Mouse (Mus musculus): ENCODE measurements at regions not wholly inside any gene's neighbourhood (a gene's known extent, or its start where the extent isn't known, plus 50 kb on each side); places are given as distances from the start of the nearest gene placed in this dataset.
A peak's percentile ranks its signal among the peaks of the same experiment; 100 is the strongest.

DNA sequence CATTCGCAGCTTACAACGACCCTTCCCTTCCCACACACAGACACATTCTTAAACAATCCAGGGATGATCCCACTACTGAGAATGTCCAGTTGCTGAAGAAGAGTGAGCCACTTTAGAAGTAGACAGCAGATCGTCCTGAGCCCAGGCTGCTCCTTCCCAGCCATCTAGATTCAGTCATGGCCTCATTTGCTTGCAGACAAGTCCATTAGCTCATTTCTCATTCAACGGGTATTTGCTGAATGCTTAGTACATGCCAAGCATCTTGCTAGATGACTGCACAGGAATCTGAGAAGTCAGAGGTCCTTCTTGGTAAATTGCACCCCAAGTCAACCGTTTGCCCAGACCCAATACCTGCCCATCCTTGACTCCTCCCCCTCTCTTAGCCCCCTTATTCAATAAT, 57.8 kb downstream of the Ier5 start:
- no peak for DNase-seq (ENCODE audit: low read depth)

DNA sequence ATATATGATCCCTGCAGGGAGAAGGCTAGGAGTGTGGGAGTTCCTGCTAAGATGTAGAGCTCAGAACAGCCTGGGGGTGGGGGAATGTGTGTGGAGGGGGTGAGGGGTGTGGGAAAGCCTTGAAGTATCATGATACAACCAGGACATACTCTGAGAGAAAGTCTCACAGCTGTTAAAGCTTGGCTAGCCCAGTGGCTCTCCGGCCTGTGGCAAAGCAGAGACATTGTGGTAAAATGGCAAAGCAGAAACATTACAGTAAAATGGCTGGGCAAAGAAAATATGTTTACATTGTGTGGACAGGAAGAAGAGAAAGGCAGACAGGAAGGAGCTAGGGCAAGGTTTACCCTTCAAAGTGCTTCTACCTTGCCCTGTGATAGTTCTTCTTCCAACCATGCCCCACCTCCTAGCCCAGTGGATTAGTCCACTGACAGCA, 58.5 kb downstream of the Ier5 start:
- DNase-seq (ENCODE audit: low read depth): no peak

DNA sequence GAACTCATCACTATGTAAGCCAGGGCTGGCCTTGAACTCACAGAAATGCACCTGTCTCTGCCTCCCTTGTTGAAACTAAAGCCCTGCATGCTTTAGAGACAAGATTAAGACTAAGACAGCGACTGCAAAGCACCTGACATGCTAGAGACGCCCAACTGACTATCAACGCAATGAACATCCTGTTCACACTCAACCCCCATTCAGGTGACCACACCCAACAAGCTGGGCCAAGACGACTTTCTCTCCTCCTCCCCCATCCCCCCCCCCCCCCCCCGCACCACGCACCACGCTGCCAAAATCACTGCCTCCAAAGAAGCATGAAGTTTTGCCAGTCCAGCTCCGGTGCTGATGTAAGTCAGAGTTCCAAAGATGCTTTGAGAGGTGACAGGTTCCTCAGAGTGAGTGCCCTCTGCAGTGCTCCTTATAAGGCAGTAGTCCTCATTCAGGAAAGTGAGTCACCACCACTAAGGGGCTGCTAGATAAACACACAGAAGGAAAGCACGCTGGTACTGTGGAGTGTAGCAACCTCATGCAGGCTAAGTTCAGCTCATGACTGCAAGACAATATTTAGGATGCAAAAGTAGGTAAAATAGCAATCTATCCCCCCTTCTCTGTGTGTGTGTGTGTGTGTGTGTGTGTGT, 59.2 kb downstream of the Ier5 start:
- no peak for DNase-seq (ENCODE audit: low read depth)

DNA sequence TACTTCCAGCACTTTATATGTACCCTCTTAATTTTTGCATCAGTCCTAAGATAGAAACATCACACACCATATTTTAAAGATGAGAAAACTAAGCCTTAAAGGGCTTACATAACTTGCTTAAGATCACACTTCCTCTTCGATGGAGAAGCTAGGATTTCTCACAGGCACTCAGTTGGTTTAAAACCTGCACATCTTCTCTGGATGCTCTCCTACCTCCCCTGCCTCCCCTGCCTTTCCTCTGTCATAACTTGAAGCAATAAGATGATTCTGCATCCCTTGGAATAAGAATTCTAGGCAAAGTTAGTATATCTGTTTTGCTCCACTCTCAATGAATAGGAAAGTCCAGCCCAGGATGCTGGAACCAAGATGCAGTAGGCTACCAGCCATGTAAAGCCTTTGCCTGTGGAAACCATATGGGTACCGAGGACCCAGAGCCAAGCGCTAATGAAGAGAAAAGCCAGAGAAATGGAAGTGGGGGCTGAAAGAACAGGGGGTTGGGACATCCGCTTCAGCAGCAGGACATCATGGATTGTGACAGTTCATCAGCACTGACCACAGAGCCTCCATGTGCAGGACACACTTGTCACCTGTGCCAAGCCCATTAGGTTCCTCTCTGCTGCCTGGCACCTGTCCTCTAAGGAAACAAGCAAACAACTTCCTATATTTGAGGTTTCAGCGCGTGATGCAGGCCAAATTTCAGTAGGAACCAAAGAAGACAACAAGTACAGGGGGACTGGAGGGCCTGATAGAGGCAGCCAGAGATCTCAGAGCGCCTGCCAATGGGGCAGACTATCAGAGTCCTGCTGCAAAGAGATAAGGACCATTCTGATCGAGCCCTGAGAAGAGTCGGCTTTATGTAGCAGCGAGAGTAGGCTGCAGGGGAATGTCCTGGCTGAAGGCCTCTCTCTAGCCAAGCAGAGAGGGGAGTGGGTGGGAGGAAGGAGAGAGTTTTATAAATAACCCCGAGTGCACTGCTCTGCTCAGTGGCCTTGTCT, 60.5 kb downstream of the Ier5 start:
- DNase-seq (ENCODE audit: low read depth): no peak

DNA sequence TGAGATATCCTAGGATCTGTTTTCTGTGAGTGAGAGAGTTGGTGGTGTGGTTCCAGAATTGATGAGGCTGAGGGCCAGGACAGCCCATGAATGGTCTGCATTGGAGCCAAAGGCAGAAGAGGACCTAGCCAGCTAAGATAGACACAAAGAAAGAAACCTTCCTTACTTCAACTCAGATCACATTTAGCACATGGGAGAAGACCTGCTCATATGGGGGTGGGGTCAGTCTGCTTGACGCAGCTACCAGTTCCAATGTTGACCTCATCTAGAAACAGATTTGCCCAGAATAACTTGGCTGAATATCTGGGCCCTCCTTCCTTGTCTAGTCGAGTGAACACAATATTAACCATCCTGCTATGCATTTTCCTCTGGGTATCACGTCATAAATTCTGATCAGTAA, 62.0 kb downstream of the Ier5 start:
- no peak for DNase-seq (ENCODE audit: low read depth)

DNA sequence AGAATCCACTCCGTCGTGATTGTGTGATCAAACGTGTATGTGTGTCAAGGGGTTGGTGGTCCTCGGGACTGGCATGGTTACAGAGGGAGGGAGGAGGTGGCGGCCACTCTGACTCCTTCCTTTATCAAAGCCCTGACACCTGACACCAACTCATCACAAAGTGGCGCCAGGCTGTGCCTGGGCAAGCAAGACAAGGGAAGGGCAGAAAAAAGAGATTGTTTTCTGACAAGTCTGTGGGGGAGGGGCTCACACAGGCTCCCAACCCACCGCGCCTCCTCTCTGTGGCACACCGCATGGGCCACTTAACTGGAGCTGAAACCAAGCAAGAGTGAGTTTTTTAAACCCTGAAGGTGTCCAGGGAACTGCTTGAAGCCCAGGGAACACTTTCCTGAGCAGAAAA, 68.5 kb downstream of the Ier5 start:
- no peak for DNase-seq (ENCODE audit: low read depth)

DNA sequence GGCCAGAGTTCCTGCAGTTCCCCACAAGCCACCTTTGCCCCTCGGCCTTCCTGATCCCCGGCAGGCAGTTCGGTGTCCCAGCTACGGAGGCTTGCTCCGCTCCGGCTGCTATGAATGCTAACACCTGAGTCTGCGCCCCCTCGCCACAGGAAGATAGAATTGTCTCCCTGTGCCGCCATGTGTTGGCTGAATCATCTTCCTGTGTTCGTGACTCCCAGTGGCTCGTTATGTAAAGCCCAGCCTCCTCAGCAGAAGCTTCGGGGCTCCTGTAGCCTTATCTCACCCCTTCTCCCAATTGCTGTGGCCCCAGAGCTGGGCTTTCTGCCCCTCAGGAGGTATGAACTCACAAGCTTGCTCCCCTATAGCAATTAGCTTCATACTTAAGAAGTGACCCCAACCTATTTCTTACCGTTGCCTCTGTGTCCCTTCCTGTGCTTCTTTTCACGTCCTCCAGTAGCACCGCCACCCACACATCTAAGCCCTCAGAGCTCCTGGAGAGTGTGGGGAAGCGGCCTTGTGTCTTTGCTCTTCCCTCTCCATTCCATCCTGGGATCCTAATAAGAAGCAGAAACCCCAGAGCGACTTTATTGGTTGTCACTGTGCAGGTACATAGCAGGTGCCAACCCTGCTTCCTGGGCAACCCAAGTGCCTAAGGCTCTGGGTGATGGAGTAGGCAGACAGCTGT, 70.1 kb downstream of the Ier5 start:
- no peak for DNase-seq (ENCODE audit: low read depth)

DNA sequence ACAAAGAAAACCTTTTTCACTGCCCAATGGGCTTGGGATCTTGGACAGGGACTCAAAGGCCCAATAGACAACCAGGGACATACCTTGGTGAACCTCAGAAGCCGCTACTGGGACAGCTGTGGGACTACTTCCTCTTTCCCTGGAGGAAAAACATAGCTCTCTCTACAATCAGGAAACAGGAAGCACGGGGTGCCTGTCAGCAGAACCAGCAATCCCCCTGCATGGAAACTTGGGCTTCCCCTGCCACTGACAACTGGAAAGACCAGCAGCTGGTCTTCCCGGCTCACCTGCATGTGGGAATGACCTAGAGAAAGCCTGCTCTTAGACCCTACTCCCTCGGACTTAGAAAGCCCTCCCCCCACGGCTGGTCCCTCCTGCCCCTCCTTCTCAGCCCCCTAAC, 70.7 kb downstream of the Ier5 start:
- DNase-seq (ENCODE audit: low read depth): no peak

DNA sequence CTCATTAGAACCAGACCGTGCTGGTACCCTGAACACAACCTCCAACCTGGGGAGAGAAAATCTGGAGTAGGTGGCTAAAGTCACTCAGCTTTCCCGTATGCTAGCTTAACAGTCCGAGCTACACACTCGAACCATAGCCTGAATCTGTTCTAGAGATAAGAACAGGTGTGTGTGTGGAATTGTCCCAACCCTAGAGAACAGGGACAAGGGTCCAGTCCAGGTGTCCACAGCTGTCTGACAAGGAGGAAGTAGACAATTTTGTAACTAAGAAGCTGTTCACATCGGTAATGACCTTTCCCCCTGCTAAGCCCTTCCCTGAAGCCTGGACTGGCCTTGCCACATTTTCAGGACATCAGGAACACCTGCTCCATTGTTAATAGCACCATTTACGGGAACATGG, 71.3 kb downstream of the Ier5 start:
- peak; percentile 33 for DNase-seq (ENCODE audit: low read depth)

DNA sequence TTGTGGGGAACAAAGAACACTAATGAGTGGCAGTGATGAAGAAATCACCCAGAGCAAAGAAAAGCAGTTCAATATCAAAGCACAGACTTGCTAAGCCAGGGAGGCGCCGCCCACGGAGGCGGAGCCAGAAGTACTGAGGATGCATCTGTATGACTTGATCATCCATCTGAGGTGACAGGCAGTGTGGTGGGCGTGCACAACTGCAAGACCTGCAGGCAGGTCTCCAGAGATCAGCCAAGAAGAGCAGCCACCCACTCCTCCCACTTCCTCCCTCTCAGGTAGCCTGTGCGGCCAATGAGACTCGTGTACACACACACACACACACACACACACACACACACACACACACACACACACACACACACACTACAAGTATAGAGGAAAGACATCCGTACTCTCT, 71.9 kb downstream of the Ier5 start:
- DNase-seq (ENCODE audit: low read depth): peak; percentile 41

DNA sequence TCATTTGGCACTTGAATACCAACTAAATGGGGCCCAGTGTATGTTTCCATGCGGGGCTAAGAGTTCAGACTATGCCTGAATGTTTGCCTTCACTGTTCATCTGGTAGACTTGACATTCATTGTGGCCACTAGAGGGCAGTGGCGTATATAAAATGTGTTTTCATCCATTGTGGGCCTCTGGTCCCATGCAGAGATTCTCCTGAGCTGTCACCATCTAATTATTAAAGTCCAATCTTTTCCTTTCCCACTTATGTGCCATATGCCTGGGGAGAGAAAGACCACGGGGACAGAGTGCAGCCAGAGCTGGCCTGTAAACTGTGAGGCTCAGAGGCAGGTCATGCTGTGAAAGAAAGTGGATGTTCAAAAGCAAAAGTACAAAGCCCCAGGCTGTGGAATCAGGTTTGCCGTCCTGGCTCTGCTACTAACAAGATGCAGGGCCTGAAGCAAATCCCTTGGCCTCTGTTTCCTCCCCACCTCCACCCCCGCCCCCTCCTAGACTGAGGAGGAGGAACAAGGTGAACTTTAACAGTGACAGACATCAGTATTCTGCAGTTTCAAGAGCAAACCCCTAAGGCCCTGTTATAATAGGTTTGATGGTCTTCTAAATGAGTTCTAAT, 73.5 kb downstream of the Ier5 start:
- DNase-seq (ENCODE audit: low read depth): no peak

DNA sequence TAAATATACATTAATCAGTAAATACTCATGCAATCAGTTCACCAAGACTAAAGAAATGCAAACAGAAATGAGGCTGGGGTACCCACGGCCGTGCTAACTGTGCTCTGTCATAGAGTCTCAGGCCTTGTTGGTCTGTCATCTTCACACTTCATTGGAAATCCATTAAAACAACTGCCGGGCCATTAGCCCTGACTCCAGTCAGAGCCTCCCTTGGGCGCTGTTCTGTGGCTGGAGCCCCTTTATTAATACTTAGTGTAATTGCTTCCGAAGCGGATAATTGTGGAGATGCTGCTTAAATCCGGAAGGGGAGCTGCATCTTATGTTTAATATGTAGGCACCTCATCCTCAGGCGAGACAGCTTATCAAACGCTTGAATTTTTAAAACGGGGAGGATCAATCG, 76.1 kb downstream of the Ier5 start:
- DNase-seq (ENCODE audit: low read depth): no peak

DNA sequence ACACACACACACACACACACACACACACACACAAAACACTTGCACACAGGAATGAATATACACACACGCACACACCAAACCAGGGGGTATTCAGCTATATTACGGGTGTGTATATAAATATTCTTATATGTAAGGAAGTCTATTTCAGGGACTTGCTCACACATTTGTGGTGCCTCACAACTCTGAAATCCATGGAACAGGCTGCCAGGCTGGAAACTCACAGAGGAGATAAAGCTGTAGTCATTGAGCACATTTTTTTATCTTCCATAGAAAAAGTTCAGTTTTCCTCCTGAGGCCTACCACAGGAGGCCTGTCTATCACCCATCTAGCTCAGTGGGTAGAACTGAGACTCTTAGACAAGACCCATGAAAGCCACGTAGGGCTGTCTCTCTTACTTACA, 83.8 kb downstream of the Ier5 start:
- no peak for DNase-seq (ENCODE audit: low read depth)

DNA sequence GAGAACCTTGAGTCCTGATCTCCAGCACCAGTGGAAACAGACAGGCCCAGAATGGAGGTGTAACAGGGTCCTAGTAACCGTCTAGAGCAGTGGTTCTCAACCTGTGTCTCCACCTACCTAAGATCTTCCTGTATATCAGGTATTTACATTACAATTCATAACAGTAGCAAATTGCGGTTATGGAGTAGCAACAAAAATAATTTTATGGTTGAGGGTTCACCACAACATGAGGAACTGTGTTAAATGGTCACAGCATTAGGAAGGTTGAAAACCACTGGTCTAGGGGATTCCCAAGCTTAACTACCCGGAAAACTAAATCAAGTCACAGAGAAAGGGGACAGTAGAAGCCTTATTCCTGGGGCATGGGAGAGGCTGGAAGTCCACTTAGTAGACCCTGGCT, 84.5 kb downstream of the Ier5 start:
- DNase-seq (ENCODE audit: low read depth): no peak

DNA sequence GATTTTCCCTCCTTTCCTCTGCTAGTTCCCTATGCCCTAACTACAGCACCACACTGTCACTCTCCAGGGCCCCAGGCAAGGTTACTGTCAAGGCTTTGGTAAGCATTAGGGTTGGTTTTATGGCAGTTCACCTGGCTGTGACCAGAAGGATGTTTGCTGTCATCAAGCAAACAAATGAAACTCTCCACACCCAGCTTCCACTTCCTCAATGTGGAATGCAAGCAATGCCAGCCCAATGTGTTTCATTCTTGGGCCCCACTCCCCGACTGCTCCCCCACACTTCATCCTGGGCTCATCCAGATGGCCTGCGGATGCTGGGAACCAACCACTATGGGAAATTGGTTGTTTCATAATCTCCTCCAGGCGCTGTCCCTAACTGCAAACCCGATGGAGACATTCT, 85.7 kb downstream of the Ier5 start:
- no peak for DNase-seq (ENCODE audit: low read depth)

DNA sequence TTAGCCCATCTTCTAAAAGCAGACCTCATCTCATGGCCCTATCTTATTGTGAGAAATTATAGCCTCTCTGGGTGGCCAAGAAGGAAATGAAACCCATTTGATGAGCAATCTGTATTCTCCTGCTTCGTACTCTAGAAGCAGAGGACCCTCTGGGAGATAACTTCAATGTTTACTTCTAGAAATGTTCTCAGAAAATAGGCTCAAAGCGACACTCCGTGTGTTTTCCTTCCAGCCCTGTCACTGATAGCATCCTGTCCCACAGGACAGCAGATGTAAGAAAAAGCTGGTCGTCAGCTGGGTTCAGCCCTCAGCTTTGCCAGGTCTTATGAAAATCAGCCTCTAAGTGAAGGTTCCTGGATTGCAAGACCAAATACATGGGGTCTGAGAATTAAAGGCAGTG, 86.1 kb downstream of the Ier5 start:
- DNase-seq (ENCODE audit: low read depth): no peak

DNA sequence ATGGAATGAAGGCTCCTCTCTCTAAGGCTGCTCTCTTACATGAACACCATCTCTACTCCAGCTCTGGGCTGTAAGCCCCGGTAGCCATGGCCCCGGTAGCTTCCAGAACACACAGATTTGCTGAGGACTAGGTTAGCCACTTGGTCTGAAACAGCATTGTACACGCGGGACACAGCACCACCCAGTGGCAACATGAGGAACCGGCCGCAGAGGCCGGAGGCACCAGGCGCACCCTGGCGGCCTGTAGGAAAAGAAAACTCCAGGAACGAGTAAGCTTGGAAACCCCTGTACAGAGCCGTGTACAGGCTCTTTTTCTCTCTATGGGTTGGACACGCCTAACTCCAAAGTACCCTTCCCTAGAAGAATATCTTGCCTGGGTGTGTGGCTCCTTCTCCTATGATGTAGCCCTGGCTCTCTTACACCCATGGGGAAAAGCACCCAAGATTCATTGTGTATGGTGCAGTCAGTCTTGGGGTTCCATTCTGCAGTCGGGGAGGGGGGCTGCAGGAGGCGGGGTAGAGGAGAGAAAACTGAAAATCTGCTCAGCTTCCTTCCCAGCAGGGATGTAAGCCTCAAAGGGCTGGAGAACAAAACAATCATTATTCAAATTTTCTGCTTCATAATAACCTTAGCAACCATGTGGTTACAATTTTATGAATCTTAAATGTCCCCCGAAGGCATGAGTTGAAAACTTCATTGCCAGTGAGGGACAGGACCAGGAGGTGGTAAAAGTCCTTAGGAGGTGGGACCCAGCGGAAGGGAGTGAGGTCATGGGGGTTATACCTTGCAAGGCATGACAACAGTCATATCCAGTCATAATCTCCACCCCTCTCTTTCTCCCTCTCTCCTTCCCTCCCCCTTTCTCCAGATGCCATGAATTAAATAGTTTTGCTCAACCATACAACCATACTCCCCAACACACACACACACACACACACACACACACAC, 92.6 kb downstream of the Ier5 start:
- no peak for DNase-seq (ENCODE audit: low read depth)

DNA sequence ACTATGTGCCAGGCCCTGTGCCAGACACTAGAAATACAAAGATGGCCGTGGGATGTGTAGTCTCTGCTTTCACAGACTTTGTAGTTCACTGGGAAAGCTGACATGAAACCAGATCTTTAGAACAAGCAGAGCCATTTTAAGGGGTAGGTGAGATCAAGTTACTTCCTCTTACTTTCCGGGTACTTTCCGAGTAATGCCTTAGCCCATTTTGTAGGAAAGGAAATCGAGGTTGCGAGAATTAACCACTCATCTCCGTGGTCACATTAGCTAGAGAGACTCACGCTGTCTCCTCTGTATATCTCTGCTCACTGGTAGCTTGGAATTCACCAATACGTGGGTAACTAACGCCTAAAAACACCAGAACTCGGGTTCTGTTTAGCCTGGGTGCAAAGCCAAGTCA, 93.3 kb downstream of the Ier5 start:
- no peak for DNase-seq (ENCODE audit: low read depth)

DNA sequence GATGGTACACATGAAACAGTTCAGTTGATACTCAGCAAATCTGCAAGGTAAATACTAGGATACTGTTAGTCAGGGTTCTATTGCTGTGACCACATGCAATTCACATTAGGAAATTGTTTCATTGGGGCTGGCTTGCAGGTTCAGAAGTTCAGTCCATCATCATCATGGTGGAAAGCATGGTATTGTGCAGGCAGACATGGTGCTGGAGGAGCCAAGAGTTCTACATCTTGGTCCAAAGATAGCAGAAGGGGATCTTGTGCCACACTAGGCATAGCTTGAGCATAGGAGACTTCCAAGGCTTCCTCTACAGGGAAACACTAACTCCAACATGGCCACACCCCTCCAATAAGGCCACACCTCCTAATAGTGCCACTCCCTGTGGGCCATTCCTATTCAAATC, 99.1 kb downstream of the Ier5 start:
- DNase-seq (ENCODE audit: low read depth): no peak

DNA sequence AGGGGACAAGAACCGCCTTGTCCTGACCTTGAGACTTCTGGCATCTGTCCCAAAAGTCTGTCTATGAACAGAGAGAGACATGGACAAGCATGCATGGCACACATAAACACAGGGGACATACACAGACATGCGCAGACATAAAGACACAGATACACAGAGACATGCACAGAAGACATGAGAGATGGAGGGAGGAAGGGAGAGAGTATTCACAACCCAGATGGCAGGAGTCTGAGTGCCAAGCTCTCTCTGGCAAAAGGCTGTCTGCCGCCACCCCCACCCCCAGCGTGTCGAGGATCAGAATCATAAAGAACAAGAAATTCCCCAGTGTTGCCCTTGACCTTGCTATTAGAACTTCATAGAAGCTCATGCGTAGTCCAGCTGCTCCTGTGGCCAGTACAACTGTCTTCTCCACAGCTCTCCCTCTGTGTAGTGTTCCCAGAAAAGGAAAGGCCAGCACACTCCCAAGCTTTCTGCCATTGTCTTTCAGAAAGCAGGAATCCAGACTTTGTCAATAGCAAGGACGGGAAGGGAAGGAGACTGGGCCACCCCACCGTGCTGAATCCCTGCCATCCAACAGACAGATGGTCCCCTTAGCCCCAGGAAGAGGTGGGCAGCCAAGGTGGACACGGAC, 99.8 kb downstream of the Ier5 start:
- no peak for DNase-seq (ENCODE audit: low read depth)
